Mouse (Mus musculus) layer of hippocampus, adult 9-11 months (tissue): ENCODE measurements at regions not wholly inside any gene's neighbourhood (a gene's known extent, or its start where the extent isn't known, plus 50 kb on each side); places are given as distances from the start of the nearest gene placed in this dataset.

Experiments
- DNase-seq: peaks from one replicate; pipeline ENCODE4 v3.0.0; 2022

DNA sequence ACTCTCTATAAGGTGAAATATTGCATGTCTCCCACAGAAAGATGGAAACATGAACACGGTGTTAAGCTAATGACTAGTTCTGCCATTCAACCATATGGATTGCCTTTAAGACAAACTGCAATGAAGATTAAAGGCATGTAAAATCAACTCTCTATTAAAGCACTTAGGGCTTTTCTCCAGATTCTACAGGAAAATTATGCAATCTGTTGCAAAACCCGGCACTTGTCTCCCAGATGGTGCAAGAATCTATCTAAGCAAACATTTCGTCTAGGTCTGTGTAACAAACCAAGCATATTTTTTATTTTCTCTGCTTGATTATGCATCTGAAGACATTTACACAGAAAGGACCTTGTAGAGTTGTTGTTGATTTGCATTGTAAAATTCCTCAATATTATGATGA is 1682.9 kb downstream of the Cdh8 start:
- DNase-seq: peak; percentile 47

DNA sequence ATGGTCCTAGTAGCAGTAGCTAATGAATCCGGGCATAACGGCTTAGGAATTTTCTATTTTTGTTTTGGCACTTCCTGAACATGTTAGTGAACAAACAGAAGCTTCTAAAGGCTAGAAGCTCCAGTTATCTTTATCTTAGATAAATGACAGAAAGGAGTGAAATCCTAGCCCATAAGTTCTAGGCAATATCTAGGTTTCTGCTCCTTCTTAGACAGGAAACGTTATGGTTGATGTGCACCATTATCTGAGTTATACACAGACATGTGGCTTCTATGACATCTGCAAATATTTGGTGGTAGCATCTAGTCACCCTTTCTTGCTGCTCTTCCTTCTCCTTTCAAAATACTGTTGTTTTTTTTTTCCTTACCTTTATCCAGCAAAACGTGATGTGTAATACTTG is 1693.6 kb downstream of the Cdh8 start:
- DNase-seq: no peak

DNA sequence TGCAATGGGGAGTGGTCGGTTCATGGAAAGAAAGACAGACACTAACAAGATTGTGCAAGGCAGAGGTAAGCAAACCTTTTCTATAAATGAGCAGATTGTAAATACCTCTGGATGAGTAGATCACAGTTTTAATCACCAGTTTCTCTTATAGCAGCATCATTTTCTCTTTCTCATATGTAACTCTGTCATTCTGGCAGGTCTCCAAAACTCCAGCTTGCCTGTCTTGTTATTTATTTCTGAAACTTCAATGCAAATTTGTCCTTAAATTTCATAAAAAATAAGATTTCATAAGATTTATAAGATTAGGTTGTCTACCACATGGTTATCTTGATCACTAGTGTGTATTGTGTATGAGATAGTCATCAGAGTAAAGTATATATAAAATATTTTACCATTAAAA is 1714.6 kb downstream of the Cdh8 start:
- DNase-seq: no peak

GRCm38 (mm10) chr8:97664404-97664803 is 1751.9 kb downstream of the Cdh8 start:
- DNase-seq: no peak

GRCm38 (mm10) chr8:97662144-97662543 is 1754.1 kb downstream of the Cdh8 start:
- DNase-seq: no peak

DNA sequence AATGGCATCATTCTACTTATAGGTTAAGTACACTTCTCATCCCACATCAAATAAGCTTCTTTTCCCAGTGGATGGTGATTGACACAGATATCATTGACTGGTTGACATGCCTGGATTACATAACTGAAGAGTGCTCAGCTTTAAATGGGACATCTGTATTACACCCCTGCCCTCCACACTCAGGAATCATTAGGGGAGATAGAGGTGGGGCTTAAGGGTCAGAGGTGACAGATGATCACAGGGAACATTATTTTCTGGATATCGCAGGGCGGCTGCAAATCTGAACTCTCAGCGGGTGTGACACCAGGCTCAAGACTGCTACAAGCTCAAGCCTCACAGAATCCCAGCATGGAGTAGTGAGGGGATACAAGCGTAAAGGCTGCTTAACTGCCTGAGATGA is 1763.5 kb upstream of the Got2 start:
- no peak for DNase-seq

DNA sequence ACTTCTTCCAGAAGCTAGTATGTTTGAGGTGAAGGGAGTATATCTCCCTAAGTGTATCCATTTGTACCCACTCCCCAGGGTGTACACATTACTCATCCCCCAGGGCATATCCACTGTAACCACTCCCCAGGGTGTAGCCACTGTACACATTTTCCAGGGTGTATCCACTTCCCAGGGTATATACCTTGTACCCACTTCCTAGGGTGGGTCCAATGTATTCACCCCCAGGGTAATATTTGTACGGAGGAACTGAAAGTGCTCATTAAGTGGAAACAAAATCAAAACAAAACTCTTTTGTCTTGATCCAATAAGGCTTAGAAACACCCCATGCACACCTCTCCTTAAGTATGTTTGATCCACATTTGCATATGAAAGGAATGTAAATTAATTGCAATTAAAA is 1744.6 kb upstream of the Got2 start:
- no peak for DNase-seq
